8 mouse cellular contexts compared by ENCODE assay signal in genomic region chr11:114675826-114676401, GRCm38 (mm10). TPM values are rescaled to one million over a fixed set of nuclear protein-coding genes. Genes with fewer than 3 reads are reported as not detected.
DNase-seq lines count a peak whose midpoint lies in the region; ATAC-seq and TF ChIP-seq lines count a peak whose summit lies in the region.

No protein-coding gene starts in this region.

- WGBS in forebrain, embryonic 10.5 days, result 1% methylated on average over 27 of the region's 27 CpGs
- 3% methylated on average over 27 of the region's 27 CpGs for WGBS in hindbrain, embryonic 13.5 days
- WGBS in liver, embryonic 11.5 days, result 1% methylated on average over 27 of the region's 27 CpGs
- 7% methylated on average over 27 of the region's 27 CpGs for WGBS in midbrain, postnatal 0 days

- TF ChIP-seq CTCF in midbrain, postnatal 0 days (IDR thresholded peaks at IDR 0.05), result no peak

- peaks cover 21% of the 10 kb centered on the region for H3K27me3 ChIP-seq in forebrain, embryonic 10.5 days (ENCODE audit: poor library complexity, severe bottlenecking)
- peaks cover 16% of the 10 kb centered on the region for H3K27me3 ChIP-seq in hindbrain, embryonic 13.5 days
- H3K27me3 ChIP-seq in liver, embryonic 11.5 days (replicated peaks; ENCODE audit: control insufficient read depth, insufficient read depth, low read length), result no peaks in the 10 kb centered on the region
- H3K27me3 ChIP-seq in midbrain, postnatal 0 days (ENCODE audit: insufficient read depth, low read length), result no peaks in the 10 kb centered on the region; the same call in 1 of the 2 replicates

- ATAC-seq in hindbrain, embryonic 13.5 days (ENCODE audit: low FRiP score), result peak; percentile 12; the same call in 1 of the 2 replicates
- ATAC-seq in liver, embryonic 11.5 days (replicated peaks; ENCODE audit: low FRiP score), result no peak
- ATAC-seq in midbrain, postnatal 0 days (ENCODE audit: low FRiP score), result no peak

- peak overlapping the region; percentile 77 for H3K9ac ChIP-seq in hindbrain, embryonic 13.5 days
- H3K9ac ChIP-seq in liver, embryonic 11.5 days (ENCODE audit: low read depth, low read length), result peak overlapping the region; percentile 67
- peak overlapping the region; percentile 57 for H3K9ac ChIP-seq in midbrain, postnatal 0 days (replicated peaks; ENCODE audit: low read length, poor library complexity, severe bottlenecking)

- H3K27ac ChIP-seq in forebrain, embryonic 10.5 days, result peak overlapping the region; percentile 74
- H3K27ac ChIP-seq in hindbrain, embryonic 13.5 days, result peak overlapping the region; percentile 66
- H3K27ac ChIP-seq in liver, embryonic 11.5 days (ENCODE audit: low read depth, low read length), result peak overlapping the region; percentile 13; the same call in 1 of the 2 replicates
- H3K27ac ChIP-seq in midbrain, postnatal 0 days (ENCODE audit: low read depth, low read length), result peak overlapping the region; percentile 27; the same call in 1 of the 2 replicates

- H3K36me3 ChIP-seq in forebrain, embryonic 10.5 days (replicated peaks), result peaks cover 36% of the 10 kb centered on the region
- peaks cover 33% of the 10 kb centered on the region for H3K36me3 ChIP-seq in hindbrain, embryonic 13.5 days
- H3K36me3 ChIP-seq in liver, embryonic 11.5 days (ENCODE audit: control insufficient read depth, insufficient read depth, low read length), result peaks cover 24% of the 10 kb centered on the region
- H3K36me3 ChIP-seq in midbrain, postnatal 0 days (ENCODE audit: insufficient read depth, low read length), result peaks cover 26% of the 10 kb centered on the region

- H3K4me1 ChIP-seq in forebrain, embryonic 10.5 days, result peaks cover 65% of the 10 kb centered on the region
- peaks cover 63% of the 10 kb centered on the region for H3K4me1 ChIP-seq in hindbrain, embryonic 13.5 days (replicated peaks)
- H3K4me1 ChIP-seq in liver, embryonic 11.5 days (replicated peaks; ENCODE audit: control insufficient read depth, insufficient read depth, low read length), result peaks cover 30% of the 10 kb centered on the region
- H3K4me1 ChIP-seq in midbrain, postnatal 0 days (ENCODE audit: insufficient read depth, low read length), result peaks cover 5% of the 10 kb centered on the region; the same call in 1 of the 2 replicates

- no peaks in the 10 kb centered on the region for H3K9me3 ChIP-seq in forebrain, embryonic 10.5 days
- H3K9me3 ChIP-seq in hindbrain, embryonic 13.5 days, result no peaks in the 10 kb centered on the region
- no peaks in the 10 kb centered on the region for H3K9me3 ChIP-seq in liver, embryonic 11.5 days (ENCODE audit: control insufficient read depth, low read length)
- no peaks in the 10 kb centered on the region for H3K9me3 ChIP-seq in midbrain, postnatal 0 days (ENCODE audit: low read length)

- peak overlapping the region; percentile 77 for H3K4me2 ChIP-seq in hindbrain, embryonic 13.5 days
- peak overlapping the region; percentile 100 for H3K4me2 ChIP-seq in liver, embryonic 11.5 days
- peak overlapping the region; percentile 71 for H3K4me2 ChIP-seq in midbrain, postnatal 0 days (ENCODE audit: low read depth, low read length, poor library complexity, severe bottlenecking)

- DNase-seq in retina, postnatal 1 day, result peak; percentile 40
- DNase-seq in retina, embryonic 14.5 days (ENCODE audit: low spot score), result no peak
- DNase-seq in adrenal gland, postnatal 10 days, result peak; percentile 66
- peak; percentile 46 for DNase-seq in forebrain, embryonic 10.5 days (ENCODE audit: extremely low spot score, low spot score)
- DNase-seq in liver, embryonic 11.5 days (ENCODE audit: low spot score), result peak; percentile 69
- peak; percentile 33 for DNase-seq in midbrain, postnatal 0 days (ENCODE audit: low spot score)
- DNase-seq in ovary, adult 18-20 months (ENCODE audit: low spot score), result no peak

- H3K4me3 ChIP-seq in forebrain, embryonic 10.5 days, result peak overlapping the region; percentile 55
- peak overlapping the region; percentile 52 for H3K4me3 ChIP-seq in hindbrain, embryonic 13.5 days
- peak overlapping the region; percentile 69 for H3K4me3 ChIP-seq in liver, embryonic 11.5 days (ENCODE audit: low read depth, low read length)
- H3K4me3 ChIP-seq in midbrain, postnatal 0 days (ENCODE audit: low read depth, low read length), result peak overlapping the region; percentile 43

RNA-seq across cellular contexts. Expression of gene Ttyh2, which starts 0.7 kb away (rescaled TPM):
- total RNA-seq in adrenal gland, postnatal 10 days (2021), result 10 to 100 TPM; 61.1 to 63.0 TPM
- 8.6 and 9.5 TPM in 2 replicates for polyA plus RNA-seq in forebrain, embryonic 10.5 days (2016; fragmentation: Nextera tagmentation; extraction: Ambion mirVana)
- polyA plus RNA-seq in hindbrain, embryonic 13.5 days (2015; fragmentation: Nextera tagmentation; extraction: Ambion mirVana), result 33.0 and 33.9 TPM in 2 replicates
- 7.1 and 7.4 TPM in 2 replicates for polyA plus RNA-seq in liver, embryonic 11.5 days (2014; fragmentation: Nextera tagmentation; extraction: Ambion mirVana)
- 42.8 and 58.2 TPM in 2 replicates for total RNA-seq in midbrain, postnatal 0 days (2014; rRNA removed)
- 27.1 and 29.4 TPM in 2 replicates for polyA plus RNA-seq in midbrain, postnatal 0 days (2015; fragmentation: Nextera tagmentation; extraction: Ambion mirVana)

RNA-seq across cellular contexts. Expression of gene Rpl38, which starts 7.6 kb away (rescaled TPM):
- total RNA-seq in adrenal gland, postnatal 10 days (2021), result 1,000 to 10,000 TPM; 1,144 to 1,253 TPM
- 1,134 and 1,162 TPM in 2 replicates for polyA plus RNA-seq in forebrain, embryonic 10.5 days (2016; fragmentation: Nextera tagmentation; extraction: Ambion mirVana)
- polyA plus RNA-seq in hindbrain, embryonic 13.5 days (2015; fragmentation: Nextera tagmentation; extraction: Ambion mirVana), result 809 and 885 TPM in 2 replicates
- 1,440 and 1,641 TPM in 2 replicates for polyA plus RNA-seq in liver, embryonic 11.5 days (2014; fragmentation: Nextera tagmentation; extraction: Ambion mirVana)
- total RNA-seq in midbrain, postnatal 0 days (2014; rRNA removed), result 903 and 1,541 TPM in 2 replicates
- 889 and 977 TPM in 2 replicates for polyA plus RNA-seq in midbrain, postnatal 0 days (2015; fragmentation: Nextera tagmentation; extraction: Ambion mirVana)

RNA-seq across cellular contexts. Expression of gene Dnaic2, which starts 51.3 kb away (rescaled TPM):
- total RNA-seq in adrenal gland, postnatal 10 days (2021), result under 1 TPM; 0.55 to 0.57 TPM
- 0.77 and 1.0 TPM in 2 replicates for polyA plus RNA-seq in forebrain, embryonic 10.5 days (2016; fragmentation: Nextera tagmentation; extraction: Ambion mirVana)
- 2.9 and 3.8 TPM in 2 replicates for polyA plus RNA-seq in hindbrain, embryonic 13.5 days (2015; fragmentation: Nextera tagmentation; extraction: Ambion mirVana)
- not detected in 2 replicates for polyA plus RNA-seq in liver, embryonic 11.5 days (2014; fragmentation: Nextera tagmentation; extraction: Ambion mirVana)
- total RNA-seq in midbrain, postnatal 0 days (2014; rRNA removed), result 3.8 and 4.4 TPM in 2 replicates
- 2.0 and 3.2 TPM in 2 replicates for polyA plus RNA-seq in midbrain, postnatal 0 days (2015; fragmentation: Nextera tagmentation; extraction: Ambion mirVana)

Comparison
In these comparisons a context has a peak if more than half of its experiments do, and no peak if none do; other contexts are left out.
1. DNase-seq: peak in retina, postnatal 1 day (single experiment), adrenal gland, postnatal 10 days (single experiment), forebrain, embryonic 10.5 days (single experiment), liver, embryonic 11.5 days (single experiment) and midbrain, postnatal 0 days (single experiment); none in retina, embryonic 14.5 days (single experiment) and ovary, adult 18-20 months (single experiment).
2. H3K27ac ChIP-seq: peak in every context shown above with its lines; median percentile 74 in forebrain, embryonic 10.5 days; 66 in hindbrain, embryonic 13.5 days; 27 in midbrain, postnatal 0 days; 13 in liver, embryonic 11.5 days.
3. Peak in every context shown above with its lines, with median percentiles within 50 percentile points of each other: H3K4me3 ChIP-seq, H3K4me2 ChIP-seq and H3K9ac ChIP-seq.